Mouse (Mus musculus) heart, postnatal 25 days (tissue): Measurements from ENCODE around the gene Fam120b. TPM values are rescaled to one million over a fixed set of nuclear protein-coding genes. Genes with fewer than 3 reads are reported as not detected.

Source experiments
- DNase-seq: peaks from one replicate; pipeline ENCODE4 v3.0.0; 2022; ENCODE audit warnings: low spot score
- intact Hi-C: fragments of 180-260 bp; cut with DNase I; formaldehyde crosslinking; loops from one replicate; pipeline ENCODE4 v1.15.1; 2025
- total RNA-seq, 2 experiments: library from RNA; stranded (reverse); gene quantifications; 2 replicates each; pipeline ENCODE4 v1.2.3; 2021

The Fam120b gene
- total RNA-seq = 10 to 100 TPM; 10.8 to 11.8 TPM

DNA sequence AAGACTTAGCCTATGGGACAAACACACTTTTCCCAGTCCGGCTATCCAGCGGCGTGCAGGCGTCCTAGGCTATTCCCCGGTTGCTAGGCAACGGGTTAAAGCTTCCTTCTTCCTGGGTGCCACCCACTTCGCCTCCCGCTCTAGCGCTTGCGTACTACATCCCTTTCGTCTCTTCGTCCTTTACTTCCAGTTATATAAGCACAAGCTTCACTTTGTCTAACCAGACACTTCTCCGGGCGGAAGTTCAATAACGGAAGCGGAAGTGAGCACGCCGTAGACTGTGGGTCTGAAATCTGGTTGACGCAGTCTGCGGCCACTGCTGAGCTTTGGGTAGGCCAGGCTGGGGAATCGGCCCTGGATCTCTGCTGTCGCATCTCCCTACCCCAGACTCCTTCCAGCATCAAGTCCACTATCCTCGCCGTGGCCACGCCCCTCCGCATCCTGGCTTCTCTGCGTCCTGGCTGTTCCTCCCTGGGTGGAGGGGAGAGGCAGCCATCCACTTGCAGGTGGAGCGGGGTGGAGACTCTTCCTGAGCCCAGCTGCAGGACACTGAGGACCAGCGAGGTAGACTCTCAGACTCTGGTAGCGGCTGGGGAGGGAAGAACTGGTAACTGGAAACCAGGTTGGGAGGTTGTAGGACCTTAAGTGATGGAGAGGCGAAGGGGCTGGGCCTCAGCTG is at the start of gene Fam120b:
TSS of gene Fam120b (plus strand) at position 206 of the 679 bp plus-strand sequence.
- intact Hi-C loops = no loop called here

DNA sequence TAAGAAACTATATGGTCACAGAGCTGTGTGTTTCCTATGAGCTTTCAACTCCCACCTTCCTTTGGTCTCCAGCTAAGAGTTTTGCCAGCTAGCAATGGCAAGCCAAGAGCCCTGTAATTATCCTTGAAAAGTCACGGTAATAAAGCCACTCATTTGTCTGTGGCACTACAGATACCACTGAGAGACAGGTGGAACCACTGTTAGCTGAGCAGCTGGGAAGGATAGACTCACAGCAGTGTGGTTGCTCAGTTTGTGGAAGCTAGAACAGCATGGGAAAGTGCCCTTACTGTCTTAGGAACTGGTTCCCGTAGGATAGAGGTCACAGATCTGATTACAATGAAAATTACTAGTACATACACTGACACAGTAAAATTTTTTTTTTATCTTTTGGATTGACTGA is 45.9 kb upstream of the Fam120b start:
- no peak for DNase-seq
- intact Hi-C loops = no loop called here

More for the DNA sequence above, at the start of gene Fam120b:
- peak; percentile 88 for DNase-seq

DNA sequence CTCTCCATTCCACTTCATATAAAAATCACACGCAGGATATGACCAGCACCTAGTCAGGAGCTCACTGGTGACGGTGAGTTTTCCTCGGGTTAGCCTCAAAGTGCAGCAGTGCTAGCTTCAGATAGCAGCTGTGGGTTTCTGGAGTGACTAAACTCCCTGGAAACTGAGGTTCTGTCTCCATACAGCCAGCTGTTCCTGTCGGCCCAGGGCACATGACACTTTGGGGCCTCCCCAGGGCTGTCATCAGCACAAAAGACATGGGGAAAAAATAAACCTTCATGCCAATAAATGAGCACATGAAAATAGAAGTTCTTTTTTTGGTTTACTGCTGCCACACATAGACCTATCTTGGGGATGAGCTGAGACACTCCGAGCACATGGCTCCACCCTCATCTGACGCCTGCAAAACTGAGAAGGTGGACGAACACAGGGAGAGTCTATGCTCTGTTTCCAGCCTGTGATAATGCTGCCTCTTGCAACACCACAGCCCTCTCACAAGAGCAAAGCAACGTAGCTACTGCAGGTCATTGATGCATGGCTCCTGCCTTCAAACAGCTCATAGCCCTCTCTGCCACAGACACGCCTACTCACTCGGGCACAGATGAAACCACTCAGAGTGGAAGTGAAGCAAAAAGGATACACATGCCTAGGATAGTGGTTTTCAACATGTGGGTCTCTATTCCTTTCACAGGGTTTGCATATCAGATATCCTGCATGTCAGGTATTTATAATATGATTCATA is 43.0 kb upstream of the Fam120b start:
- intact Hi-C loops = no loop called here
- no peak for DNase-seq

DNA sequence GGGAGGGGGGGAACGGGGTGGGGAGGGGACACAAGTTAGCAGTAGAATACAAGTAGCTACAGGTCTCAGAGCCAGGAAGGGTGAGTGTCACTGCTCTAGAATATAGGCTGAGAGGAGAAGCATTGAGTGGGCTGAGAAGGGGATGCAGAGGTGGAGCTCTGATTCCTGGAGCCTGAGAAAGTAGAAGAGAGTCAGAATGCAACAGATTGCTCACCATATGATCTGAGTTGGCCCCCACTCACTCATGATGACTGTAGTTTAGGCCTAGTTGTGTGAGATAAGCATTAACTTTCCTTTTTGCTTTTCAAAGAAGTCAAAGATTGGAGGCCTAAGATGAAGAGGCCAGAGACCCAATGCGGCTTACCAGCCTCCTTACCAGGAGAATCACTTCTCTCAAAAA is 42.0 kb upstream of the Fam120b start:
- no peak for DNase-seq
- intact Hi-C loops = no loop called here

DNA sequence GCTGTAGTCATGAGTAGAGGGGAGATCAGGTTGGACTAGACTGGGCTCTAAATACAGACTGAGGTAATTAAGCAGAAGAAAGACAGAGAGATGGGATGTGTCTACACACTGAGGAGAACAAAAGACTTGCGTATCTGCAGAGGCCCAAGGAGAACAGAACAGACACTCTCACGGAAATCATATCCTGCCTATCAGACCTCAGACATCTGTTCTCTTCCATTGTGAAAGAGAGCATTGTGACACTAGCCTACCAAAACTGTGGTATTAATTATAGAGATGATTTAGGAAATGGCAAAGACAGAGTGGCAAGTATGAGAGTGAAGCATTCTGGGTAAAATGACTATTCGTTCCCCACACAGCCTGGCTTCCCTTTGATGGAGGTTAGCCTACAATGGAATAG is 40.9 kb upstream of the Fam120b start:
- intact Hi-C loops = no loop called here
- DNase-seq = no peak

GRCm38 (mm10) chr17:15356526-15356925 is 39.5 kb upstream of the Fam120b start:
- no peak for DNase-seq
- intact Hi-C loops = no loop called here

GRCm38 (mm10) chr17:15357071-15357470 is 38.9 kb upstream of the Fam120b start:
- no peak for DNase-seq
- intact Hi-C loops = no loop called here

GRCm38 (mm10) chr17:15363656-15364055 is 32.3 kb upstream of the Fam120b start:
- DNase-seq = no peak
- intact Hi-C loops = no loop called here

DNA sequence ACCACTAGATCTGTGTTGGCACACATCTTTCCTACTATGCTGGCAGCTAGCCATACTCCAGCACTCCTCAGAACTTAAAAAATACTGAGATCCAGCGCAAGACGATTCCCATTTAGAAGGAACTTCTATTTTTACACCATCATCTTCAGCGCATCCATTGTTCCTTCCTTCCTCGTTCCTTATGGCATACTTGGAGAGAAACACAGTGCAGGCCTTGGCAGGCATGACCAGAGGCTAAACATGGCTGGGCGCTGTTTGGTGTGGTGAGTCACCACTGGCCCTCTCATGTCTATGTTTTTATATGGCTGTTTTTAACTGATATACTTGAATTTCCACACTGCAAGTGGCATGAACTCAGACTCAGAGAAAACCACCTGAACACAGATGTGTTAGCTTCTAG is 30.4 kb upstream of the Fam120b start:
- intact Hi-C loops = no loop called here

DNA sequence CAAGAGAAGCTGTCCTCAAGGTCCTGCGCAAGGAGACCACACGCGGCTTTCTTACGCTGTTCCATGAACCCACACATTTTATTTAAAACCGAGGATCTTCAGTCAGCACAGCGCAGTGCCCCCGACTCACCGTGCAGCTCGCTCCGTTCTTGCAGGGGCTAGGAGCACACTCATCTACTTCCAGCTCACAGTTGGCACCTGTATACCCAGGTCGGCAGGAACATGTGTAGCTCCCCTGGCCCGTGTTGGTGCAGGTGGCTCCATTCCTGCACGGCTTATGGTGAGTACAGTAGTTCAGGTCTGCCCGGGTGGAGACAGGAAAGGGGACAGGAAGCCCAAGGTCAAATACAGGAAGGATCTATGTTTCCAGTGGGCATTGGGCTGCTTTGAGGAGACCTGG is 25.6 kb upstream of the Fam120b start:
- intact Hi-C loops = no loop called here

More for the DNA sequence above, 30.4 kb upstream of the Fam120b start:
- DNase-seq = no peak

GRCm38 (mm10) chr17:15371967-15372835 is 23.8 kb upstream of the Fam120b start:
- no peak for DNase-seq
- intact Hi-C loops = loop anchor here (2.0 kb wide), 1 partner anchor 179 kb away; no protein-coding TSS in a partner anchor

More for the DNA sequence above, 25.6 kb upstream of the Fam120b start:
- DNase-seq = no peak

- intact Hi-C loops = loop anchor here (2.0 kb wide), 1 partner anchor 180 kb away; no protein-coding TSS in a partner anchor
- no peak for DNase-seq
Measured at GRCm38 (mm10) chr17:15372931-15373652, 22.9 kb upstream of the Fam120b start.

DNA sequence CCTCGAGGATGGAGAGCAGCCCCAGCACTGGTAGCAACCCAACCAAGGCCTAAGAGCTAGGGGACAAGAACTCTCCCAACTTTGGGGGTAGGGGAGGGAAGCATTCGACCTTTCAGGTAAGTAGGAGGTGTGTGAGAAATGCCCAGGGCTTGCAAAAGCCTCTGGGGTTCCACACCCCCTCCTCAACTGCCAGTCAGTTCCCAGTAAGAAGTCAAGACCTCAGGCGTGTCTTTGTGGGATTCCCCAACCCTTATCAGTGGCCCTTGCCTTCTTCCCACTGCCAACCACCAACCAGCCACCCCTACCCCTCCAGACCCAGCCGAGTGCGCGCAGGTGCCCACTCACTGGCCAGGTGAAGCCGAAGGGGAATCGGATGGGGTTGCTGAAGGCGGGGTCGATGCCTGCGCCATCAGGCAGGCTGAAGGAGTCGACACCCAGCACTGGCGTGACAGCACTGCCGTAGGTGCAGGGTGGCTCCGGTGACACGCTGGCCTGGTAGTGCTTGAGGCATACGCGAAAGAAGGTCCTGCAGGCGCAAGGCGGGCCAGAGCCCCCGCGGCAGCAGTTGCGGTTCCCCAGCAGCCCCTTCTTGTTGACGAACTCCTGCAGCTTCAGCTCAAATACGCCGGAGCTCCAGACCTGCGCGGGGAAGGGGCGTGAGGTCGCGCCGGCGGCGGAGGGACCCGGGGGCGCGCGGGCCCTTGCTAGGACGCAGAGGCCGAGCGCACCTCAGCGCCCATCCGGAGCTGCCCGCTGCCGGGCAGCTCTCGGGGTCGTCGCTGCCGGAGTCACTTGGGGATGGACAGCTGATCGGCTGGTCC is 21.5 kb upstream of the Fam120b start:
- intact Hi-C loops = no loop called here
- no peak for DNase-seq

DNA sequence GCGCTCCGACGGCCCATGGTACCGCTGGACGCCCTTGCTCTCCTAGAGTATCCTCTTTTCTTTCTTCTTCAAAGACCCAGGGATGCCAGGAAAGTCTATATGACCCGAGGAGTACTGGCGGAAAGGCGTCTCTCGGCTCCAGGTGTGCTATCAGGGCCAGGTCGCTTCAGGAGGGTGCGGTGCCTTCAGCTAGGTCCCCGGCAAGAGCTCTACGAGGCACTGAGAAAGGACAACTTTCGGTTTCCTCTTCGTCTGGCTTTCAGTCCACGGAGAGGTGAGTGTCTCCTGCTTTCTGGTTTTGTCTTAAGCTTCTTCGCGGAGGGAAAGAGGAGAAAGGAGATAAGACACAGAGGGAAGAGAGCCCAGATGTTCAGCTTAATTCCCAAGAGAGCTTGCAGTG is 20.8 kb upstream of the Fam120b start:
- intact Hi-C loops = no loop called here

DNA sequence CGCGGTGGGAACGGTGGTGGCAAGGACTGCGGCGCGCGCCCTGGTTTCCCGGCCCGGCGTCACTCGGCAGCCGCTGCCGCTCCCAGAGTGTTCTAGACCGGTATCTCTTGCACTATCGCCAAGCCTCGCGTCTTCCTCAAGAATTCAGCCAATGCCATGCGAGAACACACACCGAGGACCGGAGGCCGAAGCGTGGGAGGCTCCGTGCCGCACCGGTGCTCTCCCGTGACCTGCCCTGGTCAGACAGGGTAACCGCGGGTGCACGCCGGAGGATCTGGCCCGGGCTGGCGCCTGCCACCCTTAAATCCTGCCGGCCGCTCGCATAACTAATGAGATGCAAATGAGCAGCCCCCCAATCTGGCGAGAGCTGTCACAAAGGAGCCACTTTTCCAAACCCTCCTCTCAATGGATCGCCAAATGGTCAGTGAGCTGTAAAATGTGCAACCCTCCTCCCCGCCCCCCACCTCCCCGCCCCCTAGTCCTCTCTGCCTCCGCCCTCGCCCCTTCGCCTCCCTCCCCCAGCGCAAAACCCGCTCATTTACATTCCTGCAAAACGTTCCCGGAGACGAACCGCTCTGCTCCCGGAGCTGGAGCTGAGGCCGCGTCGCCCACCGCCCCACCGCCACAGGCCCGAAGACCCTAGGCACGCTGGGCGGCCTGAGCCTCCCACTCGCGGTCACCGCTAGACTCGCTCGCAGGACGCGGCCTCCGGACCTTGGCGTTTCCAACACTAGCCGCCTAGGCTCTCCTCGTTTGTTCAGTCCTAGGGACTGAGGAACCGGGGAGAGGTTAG is 20.1 kb upstream of the Fam120b start:
- DNase-seq = peak; percentile 58
- intact Hi-C loops = loop anchor here (2.0 kb wide), 1 partner anchor 87 kb away; no protein-coding TSS in a partner anchor

More for the DNA sequence above, 20.8 kb upstream of the Fam120b start:
- DNase-seq = no peak

DNA sequence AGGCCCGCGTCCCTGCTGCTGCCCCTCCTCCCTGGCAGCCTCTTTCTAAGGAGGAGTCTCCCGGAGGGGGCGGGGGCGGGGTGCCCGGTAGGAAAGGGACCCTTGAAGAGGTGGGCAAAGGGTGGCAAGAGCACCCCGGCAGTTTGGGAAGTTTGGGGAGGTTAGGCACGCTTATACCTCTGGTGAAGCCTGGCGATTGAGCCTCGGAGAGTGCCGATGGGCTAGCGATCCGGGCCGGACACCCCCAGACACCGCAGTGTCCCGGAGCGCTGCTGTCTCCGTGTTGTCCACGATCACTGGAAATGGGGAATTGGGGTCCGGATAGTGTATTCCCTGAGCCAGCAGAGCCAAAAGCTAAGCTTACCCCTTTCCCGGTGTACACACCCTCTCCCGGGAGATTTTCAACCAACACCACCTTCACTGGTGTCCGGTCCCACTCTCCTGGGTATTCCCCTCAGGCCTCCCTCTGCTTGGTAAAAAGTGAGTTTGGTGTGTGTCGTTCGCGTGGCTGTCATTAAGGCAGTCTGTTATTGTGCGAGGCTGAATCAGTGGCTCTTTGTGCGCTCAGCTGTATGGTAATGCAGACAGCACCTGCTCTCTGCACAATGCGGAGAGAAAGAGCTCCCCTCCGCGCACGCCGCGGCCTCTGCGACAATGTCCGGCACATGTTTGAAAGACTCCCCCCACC is 19.4 kb upstream of the Fam120b start, which contains the start of gene Dll1:
TSS of gene Dll1 (minus strand) at position 379 of the 688 bp plus-strand sequence.
- intact Hi-C loops = loop anchor here (2.0 kb wide), 1 partner anchor 88 kb away; no protein-coding TSS in a partner anchor
- DNase-seq = no peak

- DNase-seq = no peak
- intact Hi-C loops = loop anchor here (1.0 to 2.0 kb wide), 2 partner anchors 89 to 313 kb away; no protein-coding TSS in a partner anchor
Measured at GRCm38 (mm10) chr17:15377901-15378300, 18.1 kb upstream of the Fam120b start.
